Mouse (Mus musculus) embryonic facial prominence, embryonic 14.5 days (tissue): ENCODE measurements at regions not wholly inside any gene's neighbourhood (a gene's known extent, or its start where the extent isn't known, plus 50 kb on each side); places are given as distances from the start of the nearest gene placed in this dataset.

Experiments
- ATAC-seq: fragments of 200-750 bp; cut with Nextera tagmentation; 2 replicates; pipeline ENCODE4 v1.8.0; 2017; ENCODE audit warnings: low read depth, moderate number of reproducible peaks, moderate TSS enrichment
- DNase-seq: peaks from one replicate; pipeline ENCODE4 v3.0.0-alpha.2; 2015; ENCODE audit warnings: low spot score
- H3K27ac ChIP-seq: fragments of 300-500 bp; sonication (generic); replicated peaks from 2 replicates; pipeline ENCODE4 v1.5.1; 2014; ENCODE audit warnings: low read depth, mild to moderate bottlenecking, low read length, moderate library complexity
- H3K27me3 ChIP-seq: fragments of 300-500 bp; sonication (generic); replicated peaks from 2 replicates; pipeline ENCODE4 v1.6.1; 2014; ENCODE audit warnings: low read length; ENCODE audit not compliant: control insufficient read depth, insufficient read depth
- H3K36me3 ChIP-seq: fragments of 300-500 bp; sonication (generic); 2 replicates; pipeline ENCODE4 v1.6.1; 2014; ENCODE audit warnings: low read length, mixed read lengths; ENCODE audit not compliant: control insufficient read depth, insufficient read depth
- H3K4me1 ChIP-seq: fragments of 300-500 bp; sonication (generic); 2 replicates; pipeline ENCODE4 v1.6.1; 2014; ENCODE audit warnings: antibody characterized with exemption, low read length; ENCODE audit not compliant: control insufficient read depth, insufficient read depth
- H3K4me2 ChIP-seq: fragments of 300-500 bp; sonication (generic); 2 replicates; pipeline ENCODE4 v1.6.1; 2014; ENCODE audit warnings: low read depth, mild to moderate bottlenecking, low read length, moderate library complexity, mixed read lengths
- H3K4me3 ChIP-seq: fragments of 300-500 bp; sonication (generic); 2 replicates; pipeline ENCODE4 v1.5.1; 2014; ENCODE audit warnings: low read depth, mild to moderate bottlenecking, low read length
- H3K9ac ChIP-seq: fragments of 300-500 bp; sonication (generic); 2 replicates; pipeline ENCODE4 v1.6.1; 2014; ENCODE audit warnings: low read depth, mild to moderate bottlenecking, low read length, moderate library complexity, mixed read lengths
- H3K9me3 ChIP-seq: fragments of 300-500 bp; sonication (generic); 2 replicates; pipeline ENCODE4 v1.6.1; 2016; ENCODE audit warnings: low read length; ENCODE audit not compliant: control insufficient read depth
- WGBS: fragments of 180-500 bp; shearing (Covaris S2); extraction: QIAGEN DNeasy Blood & Tissue Kit; methylation state at CpG from one replicate; pipeline ENCODE4 v1.1.7; 2014; 5-methylcytosine and 5-hydroxymethylcytosine counted together

DNA sequence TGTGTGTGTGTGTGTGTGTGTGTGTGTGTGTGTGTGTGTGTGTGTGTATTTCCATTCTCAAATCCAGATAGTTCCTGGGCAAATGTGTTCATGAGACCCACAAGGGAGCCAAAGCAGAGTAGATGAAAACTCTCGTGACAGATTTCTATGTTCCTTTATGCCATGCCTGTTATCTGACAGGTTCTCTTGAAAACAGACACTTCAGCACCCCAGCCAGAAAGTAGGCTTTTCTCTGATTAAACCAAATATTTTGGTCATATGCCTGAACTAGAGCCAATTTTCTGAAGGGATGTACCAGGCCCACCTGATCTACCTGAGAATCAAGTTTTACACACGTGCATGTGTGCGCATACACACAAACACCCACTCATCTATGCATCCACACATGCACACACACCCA lies 95.5 kb downstream of the Psat1 start:
- DNase-seq = no peak
- Histone ChIP-seq H3K4me3 (no peak overlapping the region), H3K4me2 (no peak overlapping the region), H3K36me3 (no peaks in the 10 kb centered on the region), H3K27me3 (no peaks in the 10 kb centered on the region), H3K9me3 (no peaks in the 10 kb centered on the region), H3K27ac (no peak overlapping the region), H3K9ac (no peak overlapping the region), H3K4me1 (no peaks in the 10 kb centered on the region)
- WGBS = 89% methylated on average over 3 of the region's 3 CpGs
- ATAC-seq = no peak

DNA sequence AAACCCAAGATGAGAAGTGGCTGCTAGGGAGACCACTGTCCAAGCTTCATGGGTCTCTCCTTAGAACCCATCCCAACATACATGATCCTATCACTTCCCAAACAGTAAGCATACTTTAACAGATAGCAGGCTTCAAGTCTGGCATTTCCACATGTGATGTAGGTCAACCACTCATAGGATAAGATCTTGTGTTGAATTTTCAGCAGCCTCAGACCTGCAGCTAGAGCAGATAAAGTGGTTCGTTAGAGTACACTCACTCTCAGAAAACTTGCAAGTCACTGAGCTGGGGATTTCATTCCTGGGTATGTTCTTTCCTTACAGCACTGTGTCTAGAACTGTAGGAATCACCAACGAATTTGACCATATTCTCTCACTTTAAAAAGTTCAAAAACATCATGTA lies 96.4 kb downstream of the Psat1 start:
- Histone ChIP-seq H3K4me1 (no peaks in the 10 kb centered on the region), H3K4me3 (no peak overlapping the region), H3K9me3 (no peaks in the 10 kb centered on the region), H3K27ac (no peak overlapping the region), H3K36me3 (no peaks in the 10 kb centered on the region), H3K4me2 (no peak overlapping the region), H3K27me3 (no peaks in the 10 kb centered on the region), H3K9ac (no peak overlapping the region)
- ATAC-seq = no peak
- no peak for DNase-seq
- 65% methylated on average over 2 of the region's 2 CpGs for WGBS

DNA sequence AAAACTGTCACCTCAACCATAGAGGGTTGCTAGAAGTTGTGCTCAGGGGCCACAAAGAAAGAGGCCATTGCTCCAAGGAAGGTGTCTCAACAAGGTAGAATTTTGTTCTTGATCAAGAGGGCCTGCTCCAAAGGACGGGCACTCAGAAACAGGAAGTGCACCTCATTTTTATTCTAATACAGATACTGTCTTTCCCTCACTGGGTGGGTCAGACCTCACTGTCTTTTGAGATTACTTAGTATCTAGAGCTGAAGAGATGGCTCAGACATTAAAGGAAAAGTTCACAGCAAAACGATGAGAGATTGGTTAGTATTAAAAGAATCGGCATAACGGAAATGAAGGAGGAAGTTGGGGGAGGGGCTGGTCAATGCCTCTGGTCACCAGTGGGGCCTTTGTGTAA lies 97.9 kb downstream of the Psat1 start:
- WGBS = 87% methylated on average over 4 of the region's 4 CpGs

DNA sequence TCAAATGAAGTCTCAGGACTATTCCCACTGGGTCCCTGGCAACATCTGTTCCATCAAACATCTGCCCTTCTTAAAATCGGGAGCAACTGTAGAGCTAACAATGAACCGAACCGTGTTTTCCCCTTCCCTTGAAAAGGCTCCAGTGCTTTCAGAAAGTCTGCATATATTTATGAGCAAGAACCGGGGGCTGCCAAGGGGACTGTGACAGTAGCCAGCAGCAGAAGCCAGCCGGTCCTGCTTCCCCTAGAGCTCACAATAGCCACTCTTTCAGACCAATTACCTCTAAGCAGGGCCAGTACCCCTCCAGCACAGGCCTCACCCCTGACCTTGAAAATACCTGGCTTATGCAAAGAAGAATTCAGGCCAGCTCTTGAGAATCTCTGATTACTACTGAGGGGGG lies 108.8 kb downstream of the Psat1 start:
- ATAC-seq (no peak), DNase-seq (peak; percentile 11)
- H3K9me3 ChIP-seq = no peaks in the 10 kb centered on the region
- H3K9ac ChIP-seq = no peak overlapping the region
- H3K36me3 ChIP-seq = no peaks in the 10 kb centered on the region
- no peak overlapping the region for H3K4me3 ChIP-seq
- H3K4me1 ChIP-seq = no peaks in the 10 kb centered on the region
- 32% methylated on average over 5 of the region's 5 CpGs for WGBS
- H3K27me3 ChIP-seq = no peaks in the 10 kb centered on the region
- no peak overlapping the region for H3K27ac ChIP-seq
- no peak overlapping the region for H3K4me2 ChIP-seq

More for the DNA sequence above, 97.9 kb downstream of the Psat1 start:
- DNase-seq = no peak
- Histone ChIP-seq H3K27ac (no peak overlapping the region), H3K9me3 (no peaks in the 10 kb centered on the region), H3K9ac (no peak overlapping the region), H3K4me2 (no peak overlapping the region), H3K4me1 (no peaks in the 10 kb centered on the region), H3K4me3 (no peak overlapping the region), H3K27me3 (no peaks in the 10 kb centered on the region), H3K36me3 (no peaks in the 10 kb centered on the region)
- no peak for ATAC-seq

DNA sequence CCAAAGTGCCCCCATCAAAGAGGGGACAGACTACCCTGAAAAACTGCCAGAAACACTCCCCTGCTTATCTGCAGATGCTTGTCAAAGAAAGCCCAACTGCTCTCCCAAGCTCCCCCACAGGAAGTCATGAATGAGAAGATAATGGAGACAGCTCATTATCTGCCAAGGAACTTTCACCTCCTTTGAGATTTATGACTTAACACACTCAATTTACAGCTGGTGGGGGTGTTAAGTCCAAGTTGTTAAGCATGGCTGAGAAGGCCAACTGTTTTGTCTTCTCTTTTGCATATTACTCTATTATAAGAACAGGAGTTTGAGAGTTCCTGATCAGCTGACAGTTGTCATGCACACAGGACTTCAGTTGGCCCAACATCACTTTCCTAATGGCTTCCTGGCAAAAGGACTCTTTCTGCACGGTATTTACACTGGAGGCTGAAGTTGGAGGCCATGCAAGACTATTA lies 109.4 kb downstream of the Psat1 start:
- 17% methylated on average over 1 of the region's 1 CpGs for WGBS
- DNase-seq = peak; percentile 69
- Histone ChIP-seq H3K36me3 (no peaks in the 10 kb centered on the region), H3K4me3 (no peak overlapping the region), H3K27me3 (no peaks in the 10 kb centered on the region), H3K4me1 (no peaks in the 10 kb centered on the region), H3K9ac (no peak overlapping the region), H3K9me3 (no peaks in the 10 kb centered on the region), H3K27ac (no peak overlapping the region), H3K4me2 (no peak overlapping the region)
- ATAC-seq = no peak

DNA sequence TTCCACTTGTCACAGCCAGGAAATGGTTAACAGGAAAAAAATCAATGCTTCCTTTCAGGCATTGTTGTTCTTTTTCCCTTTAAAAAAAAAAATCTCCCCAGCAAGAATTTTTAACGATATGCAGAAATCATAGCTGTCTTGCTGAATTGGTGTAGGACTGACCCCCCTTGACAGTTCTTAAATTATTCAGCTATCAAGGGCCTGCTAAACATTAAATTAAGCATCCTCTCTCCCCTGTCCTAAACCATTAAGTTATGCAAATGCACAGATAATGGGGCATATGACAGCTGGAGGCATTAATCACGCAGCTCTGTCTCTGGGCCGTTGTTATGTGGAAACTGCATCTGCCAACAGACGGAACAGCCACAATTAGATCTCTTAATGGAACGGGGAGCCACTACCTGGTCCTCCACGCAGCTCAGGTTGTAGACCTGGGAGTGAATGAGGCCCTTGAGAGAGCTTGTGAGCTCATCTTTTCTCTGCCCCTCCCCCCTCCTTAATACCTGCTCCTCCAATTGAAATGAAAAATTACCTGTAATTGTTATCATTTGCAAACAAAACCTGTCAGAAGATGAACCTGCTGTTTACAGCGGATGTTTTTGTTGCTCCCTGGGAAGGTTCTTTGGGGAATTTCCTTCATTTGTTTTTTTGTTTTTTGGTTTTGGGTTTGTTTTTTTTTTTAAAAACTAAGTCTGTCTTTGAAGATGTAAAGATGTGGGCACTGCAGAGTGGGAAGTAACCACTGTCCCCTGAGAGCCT lies 110.0 kb downstream of the Psat1 start:
- Histone ChIP-seq H3K4me3 (no peak overlapping the region), H3K36me3 (no peaks in the 10 kb centered on the region), H3K4me2 (0 out of 2 replicates have a peak overlapping the region, but pooled peaks have one; percentile 0), H3K27ac (no peak overlapping the region), H3K9me3 (no peaks in the 10 kb centered on the region), H3K27me3 (no peaks in the 10 kb centered on the region), H3K4me1 (no peaks in the 10 kb centered on the region), H3K9ac (no peak overlapping the region)
- ATAC-seq (peak; percentile 88), DNase-seq (peak; percentile 64)
- 23% methylated on average over 7 of the region's 7 CpGs for WGBS

DNA sequence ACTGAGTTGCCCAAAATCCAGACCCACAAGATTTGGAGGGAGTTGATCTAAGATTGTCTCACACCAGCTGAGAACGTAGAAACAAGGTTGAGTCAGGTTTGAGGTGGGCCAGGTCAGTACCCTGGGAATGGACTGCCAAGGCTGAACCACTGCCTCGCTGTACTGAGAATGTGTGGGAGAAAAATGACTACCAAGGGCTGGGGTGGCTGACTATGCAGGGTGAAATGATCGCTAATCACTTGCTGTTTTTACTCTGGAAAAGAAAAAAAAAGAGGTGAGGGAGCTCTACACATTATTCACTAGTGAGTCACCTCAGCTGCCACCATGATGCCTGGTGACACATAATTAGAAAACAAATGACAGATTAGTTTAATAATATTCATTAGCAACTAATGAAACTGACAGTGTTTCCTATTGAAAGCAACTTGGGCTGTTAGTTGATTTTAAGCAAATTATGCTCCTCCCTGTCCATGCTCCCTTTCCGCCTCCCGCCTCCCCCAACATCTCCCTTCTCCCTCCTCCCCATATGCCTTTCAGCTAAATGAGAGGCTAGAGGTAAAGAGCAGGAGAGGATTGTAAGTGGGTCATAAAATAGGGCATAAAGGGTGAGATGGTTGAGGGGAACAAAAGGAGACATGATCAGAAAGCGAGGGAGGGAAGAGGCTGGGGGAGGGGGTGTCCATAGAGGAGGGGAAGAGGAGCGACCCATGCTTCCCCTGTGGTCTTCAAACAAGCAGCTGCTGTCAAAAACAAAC lies 110.8 kb downstream of the Psat1 start:
- Histone ChIP-seq H3K36me3 (no peaks in the 10 kb centered on the region), H3K27ac (no peak overlapping the region), H3K4me1 (no peaks in the 10 kb centered on the region), H3K27me3 (no peaks in the 10 kb centered on the region), H3K9ac (no peak overlapping the region), H3K4me3 (no peak overlapping the region), H3K9me3 (no peaks in the 10 kb centered on the region), H3K4me2 (0 out of 2 replicates have a peak overlapping the region, but pooled peaks have one; percentile 0)
- DNase-seq (peak; percentile 44), ATAC-seq (peak; percentile 68; the same call in 1 of the 2 replicates)
- 59% methylated on average over 7 of the region's 7 CpGs for WGBS

DNA sequence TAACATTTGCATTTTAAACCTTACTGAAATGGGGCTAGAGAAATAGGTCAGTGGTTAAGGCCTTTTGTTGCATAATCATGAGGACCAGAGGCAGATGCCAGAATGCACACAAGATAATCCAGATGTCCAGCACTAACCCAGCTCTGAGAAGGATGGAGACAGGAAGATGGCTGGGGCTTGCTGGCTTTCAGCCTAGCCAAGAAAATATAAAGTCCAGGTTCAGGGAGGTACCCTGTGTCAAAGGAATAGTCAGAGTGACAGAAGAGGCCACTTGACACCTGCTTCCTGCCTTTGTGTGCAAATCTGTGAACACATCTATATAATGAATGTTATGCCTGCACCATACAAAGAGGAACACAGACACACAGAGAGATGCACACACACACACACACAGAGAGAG lies 116.8 kb downstream of the Psat1 start:
- Histone ChIP-seq H3K4me3 (no peak overlapping the region), H3K27ac (no peak overlapping the region), H3K4me1 (0 out of 2 replicates have a peak, but pooled peaks cover 3% of the 10 kb centered on the region), H3K36me3 (no peaks in the 10 kb centered on the region), H3K9ac (no peak overlapping the region), H3K9me3 (no peaks in the 10 kb centered on the region), H3K27me3 (no peaks in the 10 kb centered on the region), H3K4me2 (no peak overlapping the region)
- DNase-seq = peak; percentile 17
- no peak for ATAC-seq
